Mouse (Mus musculus) stomach, embryonic 14.5 days (tissue): ENCODE results near the gene Elovl3. TPM values are rescaled to one million over a fixed set of nuclear protein-coding genes. Genes with fewer than 3 reads are reported as not detected.
"Not testable (repeated sequence)": the region's sequence is repeated elsewhere in the genome, so short reads cannot be mapped to it uniquely, and the experiment has no call there.

Source experiments
- ATAC-seq: fragments of 200-750 bp; cut with Nextera tagmentation; 2 replicates; pipeline ENCODE4 v1.8.0; 2017; ENCODE audit warnings: low read depth, moderate TSS enrichment; ENCODE audit not compliant: insufficient number of reproducible peaks, insufficient read depth, low FRiP score
- H3K27ac ChIP-seq: fragments of 300-500 bp; sonication (generic); 2 replicates; pipeline ENCODE4 v1.5.1; 2014; ENCODE audit warnings: mild to moderate bottlenecking, low read length, moderate library complexity, mixed read lengths
- H3K27me3 ChIP-seq: fragments of 300-500 bp; sonication (generic); 2 replicates; pipeline ENCODE4 v1.6.1; 2014; ENCODE audit warnings: low read length, control low read depth, mixed read lengths; ENCODE audit not compliant: control insufficient read depth, insufficient read depth
- H3K36me3 ChIP-seq: fragments of 300-500 bp; sonication (generic); 2 replicates; pipeline ENCODE4 v1.6.1; 2014; ENCODE audit warnings: mild to moderate bottlenecking, control low read depth, low read length, moderate library complexity, mixed read lengths; ENCODE audit not compliant: control insufficient read depth, insufficient read depth
- H3K4me1 ChIP-seq: fragments of 300-500 bp; sonication (generic); 2 replicates; pipeline ENCODE4 v1.6.1; 2014; ENCODE audit warnings: low read length, control low read depth, mixed read lengths; ENCODE audit not compliant: control insufficient read depth, insufficient read depth
- H3K4me2 ChIP-seq: fragments of 300-500 bp; sonication (generic); replicated peaks from 2 replicates; pipeline ENCODE4 v1.6.1; 2014; ENCODE audit warnings: low read depth, low read length, control low read depth
- H3K4me3 ChIP-seq: fragments of 300-500 bp; sonication (generic); 2 replicates; pipeline ENCODE4 v1.5.1; 2014; ENCODE audit warnings: low read depth, low read length, control low read depth
- H3K9ac ChIP-seq: fragments of 300-500 bp; sonication (generic); replicated peaks from 2 replicates; pipeline ENCODE4 v1.6.1; 2014; ENCODE audit warnings: low read depth, mild to moderate bottlenecking, control low read depth, low read length, moderate library complexity, mixed read lengths
- H3K9me3 ChIP-seq: fragments of 300-500 bp; sonication (generic); 2 replicates; pipeline ENCODE4 v1.6.1; 2016; ENCODE audit warnings: low read depth, low read length, control low read depth; ENCODE audit not compliant: control insufficient read depth
- WGBS: fragments of 180-500 bp; shearing (Covaris S2); extraction: QIAGEN DNeasy Blood & Tissue Kit; methylation state at CpG from one replicate; pipeline ENCODE4 v1.1.7; 2014; 5-methylcytosine and 5-hydroxymethylcytosine counted together
- polyA plus RNA-seq: library from polyadenylated mRNA; unstranded; fragments of >200 nt; fragmentation: Nextera tagmentation; extraction: Ambion mirVana; gene quantifications from 2 replicates; pipeline ENCODE4 v1.2.1, GENCODE M21; 2014

Gene Elovl3
- polyA plus RNA-seq, 1 experiment from 2014 or later = not detected

- H3K9ac ChIP-seq = no peak overlapping the region
- no peaks in the 10 kb centered on the region for H3K9me3 ChIP-seq
- H3K27me3 ChIP-seq = peaks cover 32% of the 10 kb centered on the region
- no peak overlapping the region for H3K4me2 ChIP-seq
- WGBS = 22% methylated on average over 6 of the region's 6 CpGs
- H3K27ac ChIP-seq = no peak overlapping the region
- H3K4me1 ChIP-seq = peaks cover 14% of the 10 kb centered on the region; the same call in 1 of the 2 replicates
- H3K36me3 ChIP-seq = no peaks in the 10 kb centered on the region
- H3K4me3 ChIP-seq = no peak overlapping the region
- 0 out of 2 replicates have a peak, but pooled peaks have one; percentile 25 for ATAC-seq
Measured at GRCm38 (mm10) chr19:46141091-46141490, 9.4 kb downstream of the Elovl3 start.

- H3K9ac ChIP-seq = no peak within 1 kb of the TSS
- no peak within 1 kb of the TSS for H3K27ac ChIP-seq
- peak within 1 kb of the TSS; percentile 54 for H3K4me3 ChIP-seq
- no peak for ATAC-seq
- H3K36me3 ChIP-seq = no peaks in the 10 kb centered on the region
- 1% methylated on average over 47 of the region's 47 CpGs for WGBS
- H3K9me3 ChIP-seq = no peaks in the 10 kb centered on the region
- peak within 1 kb of the TSS; percentile 98 for H3K4me2 ChIP-seq
- H3K4me1 ChIP-seq = peaks cover 14% of the 10 kb centered on the region; the same call in 1 of the 2 replicates
- H3K27me3 ChIP-seq = peaks cover 36% of the 10 kb centered on the region; the same call in 1 of the 2 replicates
Measured at GRCm38 (mm10) chr19:46147511-46148371, 16.0 kb downstream of the Elovl3 start, which contains the start of gene Pitx3. Pitx3 (minus strand) TSS chr19:46148326.

GRCm38 (mm10) chr19:46148372-46148760, 16.7 kb downstream of the Elovl3 start:
- Histone ChIP-seq H3K27ac (no peak overlapping the region), H3K36me3 (no peaks in the 10 kb centered on the region), H3K27me3 (peaks cover 36% of the 10 kb centered on the region; the same call in 1 of the 2 replicates), H3K9me3 (no peaks in the 10 kb centered on the region), H3K4me3 (peak overlapping the region; percentile 54), H3K4me1 (peaks cover 18% of the 10 kb centered on the region; the same call in 1 of the 2 replicates), H3K4me2 (peak overlapping the region; percentile 98), H3K9ac (no peak overlapping the region)
- WGBS = under 1% methylated on average over 27 of the region's 27 CpGs
- peak; percentile 81 for ATAC-seq

- no peak for ATAC-seq
- peaks cover 25% of the 10 kb centered on the region for H3K4me1 ChIP-seq
- H3K27me3 ChIP-seq = peaks cover 33% of the 10 kb centered on the region; the same call in 1 of the 2 replicates
- H3K36me3 ChIP-seq = no peaks in the 10 kb centered on the region
- H3K4me3 ChIP-seq = peak overlapping the region; percentile 54; the same call in 1 of the 2 replicates
- no peak overlapping the region for H3K9ac ChIP-seq
- WGBS = 28% methylated on average over 12 of the region's 12 CpGs
- H3K9me3 ChIP-seq = no peaks in the 10 kb centered on the region
- H3K4me2 ChIP-seq = peak overlapping the region; percentile 98
- H3K27ac ChIP-seq = no peak overlapping the region
Measured at GRCm38 (mm10) chr19:46149091-46149490, 17.4 kb downstream of the Elovl3 start.

GRCm38 (mm10) chr19:46152127-46152803, 20.6 kb downstream of the Elovl3 start, which contains the start of gene Gbf1:
Gbf1 (plus strand) TSS chr19:46152509.
- Histone ChIP-seq H3K27ac (no peak within 1 kb of the TSS), H3K9me3 (no peaks in the 10 kb centered on the region), H3K27me3 (peaks cover 12% of the 10 kb centered on the region; the same call in 1 of the 2 replicates), H3K4me3 (peak within 1 kb of the TSS; percentile 72), H3K4me1 (peaks cover 26% of the 10 kb centered on the region), H3K36me3 (no peaks in the 10 kb centered on the region), H3K9ac (peak within 1 kb of the TSS; percentile 60; the same call in 1 of the 2 replicates), H3K4me2 (peak within 1 kb of the TSS; percentile 73)
- under 1% methylated on average over 37 of the region's 37 CpGs for WGBS
- peak; percentile 97 for ATAC-seq

GRCm38 (mm10) chr19:46165950-46166349, 34.3 kb downstream of the Elovl3 start:
- no peak for ATAC-seq
- no peak overlapping the region for H3K4me3 ChIP-seq
- 86% methylated on average over 3 of the region's 3 CpGs for WGBS
- H3K9me3 ChIP-seq = no peaks in the 10 kb centered on the region
- no peak overlapping the region for H3K4me2 ChIP-seq
- H3K9ac ChIP-seq = no peak overlapping the region
- H3K4me1 ChIP-seq = no peaks in the 10 kb centered on the region
- peaks cover 22% of the 10 kb centered on the region for H3K36me3 ChIP-seq
- H3K27ac ChIP-seq = no peak overlapping the region
- H3K27me3 ChIP-seq = no peaks in the 10 kb centered on the region

- not testable (repeated sequence) for H3K9ac ChIP-seq, H3K4me2 ChIP-seq, ATAC-seq, H3K9me3 ChIP-seq, H3K27ac ChIP-seq, H3K27me3 ChIP-seq, H3K4me3 ChIP-seq, H3K4me1 ChIP-seq
- peaks cover 30% of the 10 kb centered on the region for H3K36me3 ChIP-seq
- WGBS = 66% methylated on average over 2 of the region's 2 CpGs
Measured at GRCm38 (mm10) chr19:46167169-46167568, 35.5 kb downstream of the Elovl3 start.

- WGBS = 84% methylated on average over 3 of the region's 3 CpGs
- H3K27me3 ChIP-seq = no peaks in the 10 kb centered on the region
- no peak overlapping the region for H3K4me3 ChIP-seq
- no peaks in the 10 kb centered on the region for H3K4me1 ChIP-seq
- no peak overlapping the region for H3K4me2 ChIP-seq
- no peak overlapping the region for H3K9ac ChIP-seq
- no peak overlapping the region for H3K27ac ChIP-seq
- no peaks in the 10 kb centered on the region for H3K9me3 ChIP-seq
- peaks cover 27% of the 10 kb centered on the region for H3K36me3 ChIP-seq
- no peak for ATAC-seq
Measured at GRCm38 (mm10) chr19:46169396-46169795, 37.7 kb downstream of the Elovl3 start.
